Mouse (Mus musculus) T-helper 17 cell (primary cell): ENCODE results near the gene Agxt2.

Experiments used
- in situ Hi-C, 2 experiments: fragments of 300-600 bp; cut with MboI, MseI; formaldehyde crosslinking; loops; 1 replicate in 1 of 2; 2 replicates in 1 of 2; pipeline ENCODE4 v1.15.1; 2025; ENCODE audit warnings: high pct_unique_total_duplicates in 2 of 2

The Agxt2 gene

DNA sequence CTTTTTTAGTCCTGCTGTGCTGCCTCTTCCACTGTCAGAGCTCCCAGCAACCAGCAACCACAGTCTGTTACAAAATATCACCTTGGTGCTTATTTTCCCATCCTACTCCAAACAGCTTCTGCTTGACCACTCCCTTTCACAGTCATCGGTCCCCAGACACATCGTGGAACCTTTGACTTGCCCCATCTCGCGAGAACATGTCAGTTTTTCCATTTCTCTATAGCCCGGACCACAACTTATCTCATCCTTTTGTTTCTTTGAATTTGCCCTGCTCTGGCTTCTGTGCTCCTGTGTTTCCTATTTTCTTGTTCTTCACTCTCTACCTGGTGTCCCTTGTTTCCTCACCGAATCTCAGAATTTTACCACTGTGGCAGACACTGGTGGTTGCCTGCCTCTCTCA, 67.8 kb downstream of the Agxt2 start:
- in situ Hi-C loops = no loop called here

DNA sequence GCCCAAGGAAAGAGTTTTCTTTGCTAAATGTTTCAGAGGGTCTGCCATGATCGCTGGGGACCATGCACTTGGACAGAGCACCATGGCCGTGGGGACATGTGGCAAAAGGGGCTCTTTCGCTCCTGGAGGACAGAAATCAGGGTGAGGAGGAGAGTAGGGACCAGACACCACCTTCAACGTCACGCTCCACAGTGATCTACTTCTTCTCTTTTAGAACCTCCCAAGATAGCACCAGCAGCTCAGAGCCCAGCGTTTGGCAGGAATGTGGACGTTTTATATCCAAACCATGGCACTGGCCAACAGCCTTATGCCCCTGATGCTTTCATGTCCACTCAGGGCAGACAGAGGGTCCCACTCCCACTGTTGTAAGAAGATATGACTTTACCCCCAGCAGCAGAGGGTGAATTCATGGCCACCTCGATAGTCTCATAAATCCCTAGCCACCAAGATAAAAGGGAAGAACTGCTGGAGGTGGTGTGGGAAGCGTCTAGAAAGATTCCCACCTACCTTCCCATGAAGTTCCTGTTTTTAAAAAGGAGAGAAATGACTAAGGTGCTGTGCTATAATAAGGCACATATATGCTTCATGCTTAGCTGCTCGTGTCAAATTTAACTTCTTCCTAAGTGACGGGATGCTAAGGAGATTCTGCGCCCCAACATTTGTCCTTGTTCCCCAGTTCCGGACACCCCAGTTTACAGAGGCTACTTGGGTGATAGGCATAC, 68.4 kb downstream of the Agxt2 start:
- in situ Hi-C loops = no loop called here

GRCm38 (mm10) chr15:10436893-10437292, 78.6 kb downstream of the Agxt2 start:
- in situ Hi-C loops = no loop called here

DNA sequence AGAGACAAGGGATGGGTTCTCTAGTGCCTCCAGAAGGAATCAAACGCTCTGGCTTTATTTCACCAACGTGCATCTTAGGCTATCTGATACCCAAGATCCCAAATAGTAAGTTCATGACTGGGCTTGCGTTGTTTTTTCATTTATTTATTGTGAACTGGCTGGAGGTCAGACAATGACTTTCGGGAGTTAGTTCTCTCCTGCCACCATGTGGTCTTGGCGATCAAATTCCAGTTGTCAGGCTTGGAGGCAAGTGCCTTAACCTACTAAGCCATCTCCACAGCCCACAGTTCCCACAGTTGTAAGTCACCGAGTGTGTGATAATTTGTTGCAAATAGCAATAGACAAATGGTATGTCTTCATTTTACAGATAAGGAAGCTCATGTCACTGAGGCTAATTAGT, 81.6 kb downstream of the Agxt2 start:
- in situ Hi-C loops = no loop called here

DNA sequence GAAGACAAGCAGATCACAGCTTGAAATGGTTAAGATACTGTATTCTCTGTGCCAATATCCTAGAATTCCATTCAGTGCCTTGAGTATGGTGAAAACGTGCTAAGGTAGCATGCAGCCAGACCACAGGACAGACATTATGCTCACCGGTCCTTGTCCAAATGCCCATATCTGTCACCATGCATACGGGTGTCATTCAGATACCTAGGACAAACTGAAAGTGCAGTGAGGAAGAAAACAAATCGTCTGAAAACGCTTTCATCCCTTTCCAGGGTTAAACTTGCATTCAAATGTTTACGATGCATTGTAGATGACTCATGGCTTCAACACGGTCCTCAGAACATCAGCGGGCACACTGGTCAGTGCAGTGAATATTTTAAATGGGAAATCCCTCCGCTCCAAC, 83.2 kb downstream of the Agxt2 start:
- in situ Hi-C loops = no loop called here

- in situ Hi-C loops = no loop called here
Measured at GRCm38 (mm10) chr15:10442275-10442674, 83.9 kb downstream of the Agxt2 start.

- in situ Hi-C loops = no loop called here
Measured at GRCm38 (mm10) chr15:10447102-10447501, 88.8 kb downstream of the Agxt2 start.
